ENCODE assay signal across 23 mouse cellular contexts in the genomic region with DNA sequence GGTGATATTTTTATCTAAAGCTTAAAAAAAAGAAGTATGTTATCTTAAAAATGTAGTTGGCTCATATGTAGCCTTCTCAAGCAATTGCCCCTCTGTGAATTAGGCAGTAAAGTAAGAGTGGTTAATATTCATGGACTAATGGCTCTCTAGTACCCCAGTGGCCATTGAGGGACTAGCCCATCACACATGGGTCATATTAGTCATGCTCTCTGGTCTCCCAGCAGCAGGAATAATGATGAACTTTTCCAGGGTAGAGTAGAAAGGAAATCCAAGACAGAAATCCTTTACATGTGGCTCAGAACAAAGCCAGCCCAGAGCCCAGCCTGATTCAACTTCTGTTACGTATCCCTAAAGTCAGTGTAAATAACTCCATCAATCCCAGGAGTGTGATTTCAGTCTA.
A peak's percentile ranks its signal among the peaks of the same experiment; 100 is the strongest.
DNase-seq lines count a peak whose midpoint lies in the region; ATAC-seq lines count a peak whose summit lies in the region.
"Had no signal": no experiment of that assay in that cellular context is flagged by ENCODE, and none has a peak within 500 bp of the region (broad histone marks: within the 10 kb centered on the region; RNA-seq: fewer than 3 reads in every experiment).

No protein-coding gene starts in this region.

- H3K4me1 ChIP-seq in forebrain, embryonic 12.5 days = peaks cover 59% of the 10 kb centered on the region
- no peaks in the 10 kb centered on the region; the same call in 1 of the 2 replicates for H3K4me1 ChIP-seq in forebrain, embryonic 14.5 days (ENCODE audit: control insufficient read depth, insufficient read depth, low read length)
- H3K4me1 ChIP-seq in embryonic facial prominence, embryonic 10.5 days = peaks cover 9% of the 10 kb centered on the region; the same call in 1 of the 2 replicates
- peaks cover 23% of the 10 kb centered on the region for H3K4me1 ChIP-seq in midbrain, embryonic 15.5 days
- H3K4me1 ChIP-seq: limb, embryonic 12.5 days had no signal

- peaks cover 28% of the 10 kb centered on the region for H3K36me3 ChIP-seq in forebrain, embryonic 12.5 days (replicated peaks)
- H3K36me3 ChIP-seq in forebrain, embryonic 14.5 days (ENCODE audit: control insufficient read depth, insufficient read depth, low read length) = peaks cover 8% of the 10 kb centered on the region
- peaks cover 11% of the 10 kb centered on the region for H3K36me3 ChIP-seq in embryonic facial prominence, embryonic 10.5 days (replicated peaks)
- peaks cover 6% of the 10 kb centered on the region; the same call in 1 of the 2 replicates for H3K36me3 ChIP-seq in midbrain, embryonic 15.5 days (replicated peaks)
- H3K36me3 ChIP-seq: hindbrain, embryonic 15.5 days; limb, embryonic 12.5 days; neural tube, embryonic 12.5 days had no signal

- H3K9ac ChIP-seq in forebrain, embryonic 12.5 days = no peak overlapping the region
- H3K9ac ChIP-seq in forebrain, embryonic 14.5 days (ENCODE audit: low read length) = no peak overlapping the region
- H3K9ac ChIP-seq in midbrain, embryonic 15.5 days = no peak overlapping the region
- H3K9ac ChIP-seq: hindbrain, embryonic 15.5 days; limb, embryonic 12.5 days; liver, postnatal 0 days; neural tube, embryonic 12.5 days had no signal

- no peaks in the 10 kb centered on the region for H3K9me3 ChIP-seq in forebrain, embryonic 12.5 days
- no peaks in the 10 kb centered on the region for H3K9me3 ChIP-seq in forebrain, embryonic 14.5 days (replicated peaks; ENCODE audit: control insufficient read depth, low read length)
- no peaks in the 10 kb centered on the region for H3K9me3 ChIP-seq in embryonic facial prominence, embryonic 10.5 days
- H3K9me3 ChIP-seq in midbrain, embryonic 15.5 days = no peaks in the 10 kb centered on the region
- H3K9me3 ChIP-seq: hindbrain, embryonic 15.5 days; limb, embryonic 12.5 days; neural tube, embryonic 12.5 days had no signal

- 83% methylated on average over 1 of the region's 1 CpGs for WGBS in forebrain, embryonic 12.5 days
- WGBS in forebrain, embryonic 14.5 days = 91% methylated on average over 1 of the region's 1 CpGs
- 46% methylated on average over 1 of the region's 1 CpGs for WGBS in embryonic facial prominence, embryonic 10.5 days
- 53% methylated on average over 1 of the region's 1 CpGs for WGBS in midbrain, embryonic 15.5 days

- DNase-seq in forebrain, embryonic 14.5 days (ENCODE audit: low spot score) = no peak
- DNase-seq in embryonic facial prominence, embryonic 10.5 days (ENCODE audit: low spot score) = no peak
- DNase-seq in mesoderm, embryonic 11.5 days (ENCODE audit: low read depth, low spot score) = peak; percentile 51
- DNase-seq in adrenal gland, adult 18-20 months (ENCODE audit: low spot score in 2 of 2) = no peak
- no peak for DNase-seq in heart, adult 18-20 months
- DNase-seq: adrenal gland, postnatal 36 days; cerebellum, postnatal 14 days; kidney, adult 9 months; kidney, postnatal 14 days; layer of hippocampus, postnatal 36 days; liver, postnatal 0 days; retina, postnatal 1 day; right cerebral cortex, postnatal 25 days; spleen, adult 18-20 months had no signal

- no peak overlapping the region for H3K4me3 ChIP-seq in forebrain, embryonic 12.5 days (replicated peaks)
- H3K4me3 ChIP-seq in forebrain, embryonic 14.5 days (ENCODE audit: low read depth, low read length) = no peak overlapping the region
- no peak overlapping the region for H3K4me3 ChIP-seq in embryonic facial prominence, embryonic 10.5 days
- H3K4me3 ChIP-seq in midbrain, embryonic 15.5 days = no peak overlapping the region
- H3K4me3 ChIP-seq: hindbrain, embryonic 15.5 days; limb, embryonic 12.5 days; neural tube, embryonic 12.5 days had no signal

- no peak overlapping the region for H3K4me2 ChIP-seq in forebrain, embryonic 12.5 days
- H3K4me2 ChIP-seq in forebrain, embryonic 14.5 days (ENCODE audit: low read length) = no peak overlapping the region
- no peak overlapping the region for H3K4me2 ChIP-seq in midbrain, embryonic 15.5 days
- H3K4me2 ChIP-seq: heart, embryonic 11.5 days; hindbrain, embryonic 15.5 days; limb, embryonic 12.5 days; liver, embryonic 11.5 days; neural tube, embryonic 12.5 days had no signal

- H3K27me3 ChIP-seq in forebrain, embryonic 12.5 days = no peaks in the 10 kb centered on the region
- no peaks in the 10 kb centered on the region for H3K27me3 ChIP-seq in forebrain, embryonic 14.5 days (replicated peaks; ENCODE audit: control insufficient read depth, insufficient read depth, low read length)
- no peaks in the 10 kb centered on the region for H3K27me3 ChIP-seq in embryonic facial prominence, embryonic 10.5 days (replicated peaks; ENCODE audit: low read depth, poor library complexity, severe bottlenecking)
- no peaks in the 10 kb centered on the region for H3K27me3 ChIP-seq in midbrain, embryonic 15.5 days (replicated peaks)
- H3K27me3 ChIP-seq: hindbrain, embryonic 15.5 days; neural tube, embryonic 12.5 days had no signal

- no peak for ATAC-seq in forebrain, embryonic 12.5 days (ENCODE audit: low FRiP score)
- no peak for ATAC-seq in forebrain, embryonic 14.5 days
- no peak for ATAC-seq in midbrain, embryonic 15.5 days (replicated peaks)
- ATAC-seq: intestine, embryonic 16.5 days; liver, postnatal 0 days; lung, postnatal 0 days had no signal

- H3K27ac ChIP-seq in forebrain, embryonic 12.5 days = peak overlapping the region; percentile 25; the same call in 1 of the 2 replicates
- no peak overlapping the region for H3K27ac ChIP-seq in forebrain, embryonic 14.5 days (ENCODE audit: low read depth, low read length)
- H3K27ac ChIP-seq in embryonic facial prominence, embryonic 10.5 days (replicated peaks) = peak overlapping the region; percentile 54; the same call in 1 of the 2 replicates
- H3K27ac ChIP-seq in midbrain, embryonic 15.5 days = peak overlapping the region; percentile 1; the same call in 1 of the 2 replicates
- H3K27ac ChIP-seq: hindbrain, embryonic 15.5 days; limb, embryonic 12.5 days; neural tube, embryonic 12.5 days had no signal
